Mouse (Mus musculus): ENCODE data around the gene Myo1a.
"Not testable (repeated sequence)": the region's sequence is repeated elsewhere in the genome, so short reads cannot be mapped to it uniquely, and the experiment has no call there.

Gene Myo1a

GRCm38 (mm10) chr10:127704766-127705220 lies at the start of gene Myo1a:
Gene Myo1a, plus strand, starts transcription at chr10:127705170.
- no peak for DNase-seq (ENCODE audit: low spot score in 2 of 2)

- DNase-seq (ENCODE audit: low spot score in 2 of 2) = not testable (repeated sequence)
Observed at GRCm38 (mm10) chr10:127657617-127658016, 47.4 kb upstream of the Myo1a start.

DNA sequence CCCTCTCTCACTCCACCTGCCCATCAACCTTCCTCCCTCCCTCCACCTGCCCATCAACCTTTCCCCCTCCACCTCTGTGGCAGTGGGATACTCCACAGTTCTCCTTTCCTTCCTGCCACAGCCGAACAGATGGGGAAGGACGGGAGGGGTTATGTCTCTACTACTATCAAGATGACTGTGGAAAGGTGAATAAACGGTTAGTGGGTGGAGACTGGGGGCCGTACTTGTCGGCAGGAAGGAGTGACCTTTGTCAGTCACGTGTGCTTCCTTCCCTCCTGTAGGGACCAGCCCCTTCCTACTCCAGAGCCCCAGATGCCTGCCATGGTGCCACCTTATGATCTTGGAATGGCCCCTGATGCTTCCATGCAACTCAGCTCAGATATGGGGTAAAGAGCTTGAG lies 46.9 kb upstream of the Myo1a start:
- no peak for DNase-seq (ENCODE audit: low spot score in 2 of 2)

DNA sequence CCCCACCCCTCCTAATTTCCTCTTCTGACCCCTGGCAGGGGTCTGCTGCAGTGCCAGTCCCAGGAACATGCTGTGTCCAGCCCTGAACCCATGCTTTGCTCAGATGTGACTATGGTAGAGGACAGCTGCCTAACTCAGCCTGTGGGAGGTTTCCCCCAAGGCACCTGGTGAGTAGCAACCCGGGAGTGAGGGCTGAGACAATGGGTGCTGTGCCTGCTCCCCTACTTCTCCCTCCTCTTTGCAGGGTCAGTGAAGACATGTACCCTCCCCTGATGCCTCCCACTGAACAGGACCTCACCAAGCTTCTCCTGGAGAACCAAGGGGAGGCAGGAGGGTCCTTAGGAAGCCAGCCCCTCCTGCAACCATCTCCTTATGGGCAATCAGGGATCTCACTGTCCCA lies 45.4 kb upstream of the Myo1a start:
- DNase-seq (ENCODE audit: low spot score in 2 of 2) = no peak

DNA sequence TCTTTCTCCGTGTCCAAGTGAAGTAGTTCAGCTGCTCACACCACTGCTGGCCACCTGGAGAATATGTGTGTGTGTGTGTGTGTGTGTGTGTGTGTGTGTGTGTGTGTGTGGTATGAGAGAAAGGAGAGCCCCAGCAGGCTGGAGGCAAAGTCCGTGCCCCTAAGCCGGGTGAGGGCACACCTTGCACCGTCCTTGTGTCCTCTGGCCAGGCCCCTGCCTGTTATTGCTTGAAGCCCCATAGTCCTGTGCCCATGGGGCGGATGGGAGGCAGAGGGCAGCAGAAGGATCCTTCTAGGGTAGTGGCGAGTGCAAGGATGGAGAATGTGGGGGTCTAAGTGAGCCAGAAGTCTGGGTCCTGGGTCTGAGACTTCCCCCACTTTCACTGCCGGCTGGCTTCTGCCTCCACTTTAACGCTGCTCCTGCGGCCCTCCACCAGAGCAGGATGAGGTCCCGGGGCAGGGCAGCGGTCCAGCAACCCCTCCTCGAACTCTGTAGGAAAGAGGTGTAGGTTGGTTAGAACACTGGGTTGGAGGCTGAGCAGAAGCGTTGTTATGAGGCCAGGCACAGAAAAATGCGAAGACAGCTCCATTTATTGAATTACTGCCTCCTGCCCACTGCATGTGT lies 43.6 kb upstream of the Myo1a start:
- DNase-seq (ENCODE audit: low spot score in 2 of 2) = peak in 1 of 2 experiments; percentile 35

DNA sequence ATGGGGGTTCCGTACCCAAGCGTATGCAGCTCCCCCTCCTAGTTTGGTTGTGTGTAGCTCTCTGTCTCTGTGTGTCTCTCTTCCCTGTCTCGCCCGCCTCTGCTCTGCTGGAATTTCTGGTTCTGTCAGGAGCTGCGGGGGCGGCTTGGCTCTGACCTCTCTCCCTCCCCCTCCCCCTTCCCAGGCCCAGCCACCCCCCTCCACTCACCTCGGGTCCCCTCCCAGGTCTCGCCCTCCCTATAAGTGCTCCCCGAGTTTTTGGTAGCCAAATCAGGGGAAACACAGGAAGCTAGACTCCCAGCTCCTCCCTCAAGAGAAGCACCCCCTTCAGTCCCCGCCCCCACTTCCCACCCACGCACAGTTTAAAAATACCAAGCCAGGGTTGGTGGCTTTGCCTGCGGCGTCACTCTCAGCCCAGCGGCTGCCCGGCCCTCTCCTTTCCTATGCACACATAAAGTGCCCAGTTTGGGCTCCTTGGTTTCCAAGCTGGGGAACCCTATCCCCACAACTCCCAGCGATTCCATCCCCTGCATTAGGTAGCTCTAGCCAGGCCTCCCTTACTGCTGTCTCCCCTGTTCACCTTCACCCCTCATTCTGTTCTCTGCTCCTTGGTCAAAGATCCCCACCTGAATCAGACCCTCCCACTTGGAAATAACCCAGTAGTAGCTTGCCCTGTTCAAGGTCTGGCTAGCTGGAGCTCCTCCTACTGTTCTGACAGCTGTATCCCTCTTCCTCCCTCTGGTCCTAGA lies 42.9 kb upstream of the Myo1a start:
- DNase-seq (ENCODE audit: low spot score in 2 of 2) = peak; percentile 76 to 78

DNA sequence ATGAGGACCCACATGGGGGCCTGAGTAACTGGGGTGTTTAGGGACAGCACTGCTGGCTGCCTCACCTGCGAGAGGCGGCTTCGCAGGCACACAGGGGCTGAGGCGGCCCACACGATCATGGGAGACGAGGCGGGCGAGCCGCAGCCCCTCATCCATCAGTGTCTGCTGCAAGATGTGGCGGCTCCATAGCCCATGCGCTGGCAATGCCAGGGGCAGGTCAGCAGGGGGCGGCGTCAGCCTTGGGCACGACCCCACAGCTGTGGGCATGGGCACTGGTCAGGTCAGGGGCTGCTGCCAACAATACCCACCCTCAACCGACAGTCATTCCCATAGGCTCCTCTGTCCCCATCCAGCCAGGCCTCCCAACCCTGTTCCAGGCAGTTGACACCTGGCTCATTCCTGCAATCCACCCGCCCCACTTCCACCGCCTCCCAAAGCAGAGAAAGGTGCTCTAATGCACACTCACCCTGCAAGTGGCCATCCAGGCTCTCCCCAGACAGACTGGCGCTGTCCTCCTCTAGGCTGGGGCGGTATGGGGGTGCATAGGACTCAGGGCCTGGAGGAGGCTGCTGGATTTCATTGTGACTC lies 42.2 kb upstream of the Myo1a start:
- DNase-seq (ENCODE audit: low spot score in 2 of 2) = peak in 1 of 2 experiments; percentile 61

DNA sequence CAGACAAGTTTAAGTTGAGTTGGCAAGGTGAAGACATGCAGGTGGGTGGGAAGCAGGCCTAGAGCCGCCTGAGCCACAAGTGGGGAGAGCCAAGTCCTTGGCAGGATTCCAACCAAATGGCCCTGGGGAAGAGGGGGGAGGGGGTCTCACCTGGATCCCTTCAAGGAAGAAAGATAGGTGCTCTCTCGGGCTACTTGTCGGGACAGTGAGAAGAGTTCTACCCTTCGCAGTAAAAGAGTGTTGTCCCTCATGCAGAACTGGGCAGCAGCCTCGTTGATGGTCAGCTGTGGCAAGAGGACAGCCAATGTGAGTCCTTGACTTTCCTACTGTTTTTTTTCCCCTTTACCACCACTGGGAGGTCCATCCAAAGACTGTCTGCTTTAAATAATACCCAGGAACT lies 41.4 kb upstream of the Myo1a start:
- DNase-seq (ENCODE audit: low spot score in 2 of 2) = no peak

DNA sequence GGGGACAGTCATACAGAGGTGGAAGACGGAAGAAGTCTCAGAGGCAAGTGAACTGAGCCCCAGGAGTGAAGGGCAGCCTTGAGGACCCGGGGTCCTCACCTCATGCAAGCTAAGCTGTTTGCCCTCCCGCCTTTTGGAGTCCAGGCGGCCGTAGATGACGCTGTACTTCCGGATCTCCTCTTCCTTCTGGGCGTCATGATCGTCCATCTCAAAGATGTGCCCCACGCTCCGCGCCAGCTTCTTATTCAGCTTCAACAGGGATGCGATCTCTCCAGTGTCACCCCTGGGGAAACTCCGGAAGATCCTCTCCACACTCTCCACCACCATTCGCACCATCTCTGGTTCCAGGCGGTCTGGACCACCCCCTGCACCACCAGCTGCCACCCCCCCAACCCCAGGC lies 40.8 kb upstream of the Myo1a start:
- DNase-seq (ENCODE audit: low spot score in 2 of 2) = peak in 1 of 2 experiments; percentile 38

DNA sequence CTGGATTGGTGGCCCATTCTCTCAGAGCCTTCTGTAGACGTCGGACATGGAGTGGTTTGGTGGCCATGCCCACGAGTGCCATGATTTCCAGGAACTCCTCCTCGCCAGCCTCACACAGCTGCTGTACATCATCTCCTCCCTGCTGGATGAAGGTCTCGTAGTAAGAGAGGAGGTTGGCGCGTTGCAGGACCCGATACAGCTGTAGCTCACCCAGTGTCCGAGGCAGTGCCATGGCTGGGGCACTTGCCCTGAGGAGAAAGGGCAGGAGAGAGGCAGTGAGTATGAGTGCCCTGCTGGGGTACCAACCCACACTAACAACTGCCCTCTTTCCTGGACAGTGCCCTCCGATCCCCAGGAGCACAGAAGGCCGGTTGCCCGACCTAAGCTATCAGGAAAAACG lies 40.1 kb upstream of the Myo1a start:
- DNase-seq (ENCODE audit: low spot score in 2 of 2) = no peak

DNA sequence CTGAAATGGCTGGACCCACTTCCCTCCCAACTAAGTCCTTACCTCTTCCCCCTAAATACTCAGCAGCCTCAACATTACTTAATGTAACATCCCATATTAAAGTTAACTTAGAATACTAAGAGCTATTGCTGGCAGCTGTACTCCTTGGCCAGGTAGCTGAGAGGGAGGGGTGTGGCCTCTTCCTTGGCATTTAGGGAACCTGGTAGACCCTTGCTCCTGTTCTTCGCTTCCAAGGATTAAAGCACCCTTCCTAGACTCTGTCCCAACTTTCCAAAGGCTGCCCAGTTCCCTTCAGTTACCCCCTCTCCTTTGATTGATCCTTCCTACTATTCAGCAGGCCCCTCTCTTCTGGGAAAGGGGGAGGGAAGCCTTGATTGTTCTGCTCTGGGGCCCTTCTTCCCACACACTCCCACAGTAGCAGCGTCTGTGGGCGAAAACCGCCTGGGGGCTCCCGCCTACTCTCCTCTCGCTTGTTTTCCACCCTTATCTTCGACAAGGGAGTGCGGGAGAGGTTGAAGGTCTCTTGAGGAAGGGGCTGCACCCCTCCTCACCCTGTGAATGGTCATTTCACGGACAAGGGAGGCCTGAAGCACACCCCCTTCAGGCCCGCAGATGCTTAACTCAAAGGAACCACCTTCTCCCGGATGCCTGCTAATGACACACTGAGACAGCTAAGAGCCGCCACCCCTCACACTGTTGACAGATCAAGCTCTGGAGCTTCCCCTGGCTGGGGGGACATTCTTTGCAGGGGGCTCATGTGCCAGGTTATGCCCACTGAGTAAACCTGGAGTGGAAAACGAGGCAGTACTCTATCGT lies 39.4 kb upstream of the Myo1a start:
- peak in 1 of 2 experiments; percentile 37 for DNase-seq (ENCODE audit: low spot score in 2 of 2)

DNA sequence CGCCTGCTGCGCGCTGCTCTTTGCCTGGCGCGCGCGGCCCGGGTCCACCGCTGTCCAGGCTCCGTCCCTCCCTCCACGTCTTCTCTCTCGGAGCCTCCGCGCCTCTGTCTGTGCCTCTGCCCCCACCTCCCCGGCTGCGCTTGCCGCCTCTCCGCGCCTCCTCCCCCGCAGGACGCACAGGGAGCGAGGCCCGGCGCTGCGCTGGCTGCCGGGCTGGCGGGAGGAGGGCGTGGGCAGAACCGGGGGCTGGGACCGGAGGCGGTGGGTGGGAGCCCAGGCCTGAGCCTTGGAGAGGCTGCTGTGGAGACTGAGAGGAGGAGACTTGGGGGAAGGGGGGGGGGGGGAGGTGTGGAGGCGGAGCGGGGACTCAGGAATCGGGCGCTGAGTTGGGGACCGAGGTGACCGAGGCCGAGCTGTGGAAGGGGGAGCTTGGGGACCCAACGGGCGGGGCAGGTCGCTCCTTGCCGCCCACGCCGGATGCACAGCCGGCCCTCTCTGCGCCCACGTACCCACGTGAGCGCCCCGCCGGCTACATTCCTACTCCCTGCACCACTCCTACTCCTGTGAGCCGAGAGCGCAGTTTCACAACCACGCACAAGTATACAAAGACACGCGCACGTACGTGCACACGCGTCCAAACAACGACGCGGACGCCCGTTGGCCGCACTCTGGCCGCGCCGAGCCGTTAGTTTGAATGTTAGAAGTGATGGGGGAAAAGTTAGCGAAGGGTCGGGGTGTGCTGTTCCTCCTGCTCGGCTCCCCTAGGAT lies 38.3 kb upstream of the Myo1a start, which contains the start of gene Nemp1:
Gene Nemp1, plus strand, starts transcription at position 401 of the 768 bp plus-strand sequence.
- DNase-seq (ENCODE audit: low spot score in 2 of 2) = peak; percentile 82 to 90

- DNase-seq (ENCODE audit: low spot score in 2 of 2) = peak; percentile 86 to 90
Observed at GRCm38 (mm10) chr10:127667269-127668092, 37.5 kb upstream of the Myo1a start.

- peak; percentile 88 to 89 for DNase-seq (ENCODE audit: low spot score in 2 of 2)
Observed at GRCm38 (mm10) chr10:127668093-127669050, 36.6 kb upstream of the Myo1a start, which contains the start of gene Nab2. Gene Nab2, minus strand, starts transcription at chr10:127668568.

- DNase-seq (ENCODE audit: low spot score in 2 of 2) = peak; percentile 85 to 92
Observed at GRCm38 (mm10) chr10:127669170-127669569, 35.8 kb upstream of the Myo1a start.

DNA sequence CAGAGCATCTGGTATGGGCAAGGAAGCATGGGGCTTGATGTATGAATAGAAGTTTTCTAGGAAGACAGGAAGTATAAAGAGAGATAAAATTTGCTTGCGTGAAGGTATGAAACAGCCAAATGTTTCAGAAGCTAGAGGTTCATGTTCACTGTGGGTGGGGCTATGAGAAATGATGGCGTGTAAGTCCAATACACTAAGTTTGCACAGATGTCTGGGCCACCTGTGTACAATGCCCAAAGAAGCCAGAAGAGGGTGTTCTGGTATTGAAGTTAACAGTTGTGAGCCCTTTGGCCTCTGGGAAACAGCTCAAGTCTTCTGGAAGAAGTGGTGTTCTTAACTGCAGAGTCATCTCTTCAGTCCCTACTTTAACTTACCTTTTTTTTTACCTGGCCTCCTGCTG lies 34.8 kb upstream of the Myo1a start:
- DNase-seq (ENCODE audit: low spot score in 2 of 2) = no peak

- DNase-seq (ENCODE audit: low spot score in 2 of 2) = no peak
Observed at GRCm38 (mm10) chr10:127671276-127671675, 33.7 kb upstream of the Myo1a start.

DNA sequence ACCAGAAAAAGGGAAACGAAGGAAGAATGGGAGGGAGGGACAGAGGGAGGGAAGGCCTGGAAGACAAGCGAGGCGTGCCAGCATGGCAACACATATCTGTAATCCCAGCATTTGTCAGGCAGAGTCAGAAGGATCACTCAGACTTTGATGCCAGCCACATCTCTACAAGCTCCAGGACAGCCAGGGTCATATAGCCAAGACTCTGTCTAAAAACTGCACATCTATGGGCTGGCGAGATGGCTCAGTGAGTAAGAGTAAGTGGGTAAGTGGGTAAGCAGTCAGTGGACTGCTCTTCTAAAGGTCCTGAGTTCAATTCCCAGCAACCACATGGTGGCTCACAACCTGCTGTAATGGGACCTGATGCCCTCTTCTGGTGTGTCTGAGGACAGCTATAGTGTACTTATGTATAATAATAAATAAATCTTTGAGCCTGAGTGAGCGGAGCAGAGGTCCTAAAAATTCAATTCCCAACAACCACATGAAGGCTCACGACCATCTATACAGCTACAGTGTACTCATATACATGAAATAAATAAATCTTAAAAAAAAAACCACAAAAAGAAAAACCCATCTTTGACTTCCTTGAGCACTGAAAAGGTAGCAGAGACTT lies 30.8 kb upstream of the Myo1a start:
- no peak for DNase-seq (ENCODE audit: low spot score in 2 of 2)

Measured in right cerebral cortex, postnatal 10 days (tissue).